Mouse (Mus musculus) CH12F3 (cell line): ENCODE measurements around the gene 9530077C05Rik.

Experiments
- in situ Hi-C: fragments of 300-500 bp; cut with MboI; formaldehyde crosslinking; loops from 2 replicates; pipeline ENCODE4 v1.14.3; 2020; ENCODE audit warnings: low sequenced_read_pairs

Gene 9530077C05Rik

GRCm38 (mm10) chr9:22455041-22455440, 43.7 kb downstream of the 9530077C05Rik start:
- in situ Hi-C loops: no loop called here

GRCm38 (mm10) chr9:22457142-22457835, 46.0 kb downstream of the 9530077C05Rik start:
- in situ Hi-C loops: no loop called here

GRCm38 (mm10) chr9:22461946-22462345, 50.6 kb downstream of the 9530077C05Rik start:
- in situ Hi-C loops: no loop called here

GRCm38 (mm10) chr9:22466212-22466611, 54.9 kb downstream of the 9530077C05Rik start:
- in situ Hi-C loops: no loop called here

- in situ Hi-C loops: no loop called here
These were observed 56.3 kb downstream of the 9530077C05Rik start for GRCm38 (mm10) chr9:22467371-22468169.

GRCm38 (mm10) chr9:22468170-22468898, 57.0 kb downstream of the 9530077C05Rik start:
- in situ Hi-C loops: no loop called here

GRCm38 (mm10) chr9:22468899-22469259, 57.6 kb downstream of the 9530077C05Rik start:
- in situ Hi-C loops: no loop called here

- in situ Hi-C loops: no loop called here
These were observed 58.3 kb downstream of the 9530077C05Rik start, which contains the start of gene Rp9 for GRCm38 (mm10) chr9:22469643-22470042. Gene Rp9, minus strand, starts transcription at chr9:22469743.

- in situ Hi-C loops: no loop called here
These were observed 64.1 kb downstream of the 9530077C05Rik start, which contains the start of gene Bbs9 for GRCm38 (mm10) chr9:22475424-22475868. Gene Bbs9, plus strand, starts transcription at chr9:22475715.

GRCm38 (mm10) chr9:22476265-22476664, 65.0 kb downstream of the 9530077C05Rik start:
- in situ Hi-C loops: no loop called here

- in situ Hi-C loops: no loop called here
These were observed 67.6 kb downstream of the 9530077C05Rik start for GRCm38 (mm10) chr9:22478946-22479345.

GRCm38 (mm10) chr9:22483866-22484561, 72.7 kb downstream of the 9530077C05Rik start:
- in situ Hi-C loops: no loop called here

- in situ Hi-C loops: no loop called here
These were observed 73.4 kb downstream of the 9530077C05Rik start for GRCm38 (mm10) chr9:22484562-22485308.

GRCm38 (mm10) chr9:22486211-22486610, 74.9 kb downstream of the 9530077C05Rik start:
- in situ Hi-C loops: no loop called here

GRCm38 (mm10) chr9:22488963-22489362, 77.7 kb downstream of the 9530077C05Rik start:
- in situ Hi-C loops: no loop called here
